Mouse (Mus musculus) retina, adult 2 months (tissue): ENCODE results near the gene Dctpp1.

Experiments used
- DNase-seq: peaks from one replicate; pipeline ENCODE4 v3.0.0-alpha.2; 2012; ENCODE audit warnings: low read depth, low spot score

Dctpp1 gene

GRCm38 (mm10) chr7:127210266-127210665 is 50.2 kb downstream of the Dctpp1 start:
- DNase-seq, result no peak

GRCm38 (mm10) chr7:127209851-127210250 is 50.7 kb downstream of the Dctpp1 start:
- DNase-seq, result no peak

- peak; percentile 88 for DNase-seq
These were observed 51.7 kb downstream of the Dctpp1 start, which contains the start of gene Mylpf for GRCm38 (mm10) chr7:127208553-127209438. TSS of gene Mylpf (plus strand) at chr7:127208890.

- no peak for DNase-seq
These were observed 52.3 kb downstream of the Dctpp1 start, which contains the start of gene Tbc1d10b for GRCm38 (mm10) chr7:127208295-127208552. TSS of gene Tbc1d10b (minus strand) at chr7:127208468.

- no peak for DNase-seq
These were observed 52.9 kb downstream of the Dctpp1 start for GRCm38 (mm10) chr7:127207374-127208294.
